Mouse (Mus musculus) lung, embryonic 16.5 days (tissue): ENCODE data around the gene Atp8b4. TPM values are rescaled to one million over a fixed set of nuclear protein-coding genes. Genes with fewer than 3 reads are reported as not detected.

Source experiments
- ATAC-seq: fragments of 200-750 bp; cut with Nextera tagmentation; 2 replicates; pipeline ENCODE4 v1.8.0; 2017; ENCODE audit warnings: low read depth, mild to moderate bottlenecking, moderate library complexity
- H3K27ac ChIP-seq: fragments of 300-500 bp; sonication (generic); 2 replicates; pipeline ENCODE4 v1.5.1; 2014; ENCODE audit warnings: mild to moderate bottlenecking, control low read depth, low read length
- H3K27me3 ChIP-seq: fragments of 300-500 bp; sonication (generic); 2 replicates; pipeline ENCODE4 v1.6.1; 2014; ENCODE audit warnings: low read depth, low read length, mixed read lengths; ENCODE audit not compliant: control insufficient read depth, insufficient read depth
- H3K36me3 ChIP-seq: fragments of 300-500 bp; sonication (generic); 2 replicates; pipeline ENCODE4 v1.6.1; 2014; ENCODE audit warnings: low read length; ENCODE audit not compliant: control insufficient read depth, insufficient read depth
- H3K4me1 ChIP-seq: fragments of 300-500 bp; sonication (generic); replicated peaks from 2 replicates; pipeline ENCODE4 v1.6.1; 2014; ENCODE audit warnings: low read length, mixed read lengths; ENCODE audit not compliant: control insufficient read depth, insufficient read depth
- H3K4me2 ChIP-seq: fragments of 300-500 bp; sonication (generic); 2 replicates; pipeline ENCODE4 v1.6.1; 2014; ENCODE audit warnings: low read depth, low read length, control low read depth
- H3K4me3 ChIP-seq: fragments of 300-500 bp; sonication (generic); 2 replicates; pipeline ENCODE4 v1.5.1; 2014; ENCODE audit warnings: mild to moderate bottlenecking, low read length, control low read depth
- H3K9ac ChIP-seq: fragments of 300-500 bp; sonication (generic); 2 replicates; pipeline ENCODE4 v1.6.1; 2014; ENCODE audit warnings: low read length, control low read depth
- H3K9me3 ChIP-seq: fragments of 300-500 bp; sonication (generic); 2 replicates; pipeline ENCODE4 v1.6.1; 2016; ENCODE audit warnings: low read length; ENCODE audit not compliant: control insufficient read depth
- WGBS: fragments of 180-500 bp; shearing (Covaris S2); extraction: QIAGEN DNeasy Blood & Tissue Kit; methylation state at CpG from one replicate; pipeline ENCODE4 v1.1.7; 2014; 5-methylcytosine and 5-hydroxymethylcytosine counted together
- polyA plus RNA-seq: library from polyadenylated mRNA; unstranded; fragments of >200 nt; fragmentation: Nextera tagmentation; extraction: Ambion mirVana; gene quantifications from 2 replicates; pipeline ENCODE4 v1.2.1, GENCODE M21; 2015

The Atp8b4 gene
- polyA plus RNA-seq, 1 experiment from 2014 or later = 1.1 TPM

DNA sequence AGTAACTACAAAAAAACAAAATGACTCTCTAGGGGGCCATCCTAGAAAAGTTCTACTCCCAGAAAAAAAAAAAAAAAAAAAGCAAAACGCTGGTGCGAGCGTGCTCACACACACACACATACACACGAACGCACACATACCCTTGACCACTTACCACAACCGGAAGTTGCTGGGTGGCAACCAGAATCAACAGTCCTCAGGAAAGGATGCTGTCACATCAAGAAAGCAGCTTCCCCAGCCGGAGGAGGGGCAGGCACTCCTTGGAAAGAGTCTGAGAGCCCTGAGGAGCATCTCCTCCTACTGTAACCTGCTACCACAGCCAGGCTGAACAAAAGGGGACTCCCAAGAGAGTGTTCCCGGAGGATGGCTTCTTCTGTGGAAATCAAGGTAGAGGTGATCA, 744 bp downstream of the Atp8b4 start:
- Histone ChIP-seq H3K9ac (no peak overlapping the region), H3K27me3 (no peaks in the 10 kb centered on the region), H3K36me3 (no peaks in the 10 kb centered on the region), H3K9me3 (no peaks in the 10 kb centered on the region), H3K4me3 (no peak overlapping the region), H3K27ac (no peak overlapping the region), H3K4me1 (no peaks in the 10 kb centered on the region), H3K4me2 (no peak overlapping the region)
- ATAC-seq = no peak
- 65% methylated on average over 8 of the region's 8 CpGs for WGBS

DNA sequence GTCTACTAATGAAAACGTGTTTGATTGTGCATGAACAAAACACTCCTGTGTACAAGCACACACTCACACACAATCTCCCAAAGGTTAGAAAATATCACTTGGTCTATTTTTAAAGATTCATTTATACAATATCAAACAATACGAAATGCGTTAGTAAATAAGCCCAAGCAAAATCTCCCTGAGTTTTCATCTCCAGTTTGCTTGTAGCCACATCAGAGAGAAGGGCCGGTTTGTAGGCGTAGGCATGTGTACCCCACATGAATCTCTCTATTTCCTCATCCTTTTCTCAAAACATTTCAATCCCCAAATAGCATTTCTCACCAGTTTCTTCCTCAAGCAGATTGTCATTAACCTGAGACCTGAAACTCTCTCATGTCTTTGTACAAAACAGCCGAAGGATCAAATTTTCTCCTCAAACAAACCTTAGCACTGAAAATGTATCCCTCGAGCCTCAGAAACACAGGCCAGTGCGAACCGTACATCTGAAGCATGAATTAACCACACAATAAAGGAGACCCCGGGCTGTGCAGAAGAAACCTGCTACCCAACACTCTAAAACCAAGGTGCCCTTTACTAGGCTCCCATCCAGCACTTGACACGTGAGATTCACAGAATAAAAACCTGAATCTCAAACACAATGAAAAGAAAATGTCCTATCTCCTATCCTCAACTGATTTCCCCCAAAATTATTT, 1.6 kb downstream of the Atp8b4 start:
- Histone ChIP-seq H3K4me1 (no peaks in the 10 kb centered on the region), H3K27ac (no peak overlapping the region), H3K4me2 (no peak overlapping the region), H3K4me3 (no peak overlapping the region), H3K9me3 (no peaks in the 10 kb centered on the region), H3K9ac (no peak overlapping the region), H3K36me3 (no peaks in the 10 kb centered on the region), H3K27me3 (no peaks in the 10 kb centered on the region)
- no peak for ATAC-seq
- WGBS = 78% methylated on average over 11 of the region's 11 CpGs

DNA sequence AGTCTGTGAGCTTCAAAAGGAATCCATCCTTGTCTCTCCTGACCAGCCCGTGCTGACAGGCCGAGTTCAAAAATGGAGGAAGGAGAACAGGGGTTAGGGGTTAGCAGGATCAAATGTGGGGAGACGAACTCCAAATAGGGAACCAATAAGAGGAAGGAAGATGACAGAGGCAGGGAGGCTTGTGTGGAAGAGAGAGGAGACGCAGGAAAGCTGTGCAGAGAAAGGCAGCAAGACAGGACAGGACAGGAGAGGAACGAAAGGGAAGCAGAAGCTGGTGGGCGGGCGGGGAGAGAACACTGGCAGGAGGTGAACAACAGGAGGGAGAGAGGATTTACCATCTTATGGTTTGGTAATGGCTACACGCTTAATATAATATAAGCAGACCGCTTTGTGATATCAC, 3.6 kb downstream of the Atp8b4 start:
- Histone ChIP-seq H3K27me3 (no peaks in the 10 kb centered on the region), H3K4me3 (no peak overlapping the region), H3K27ac (no peak overlapping the region), H3K9ac (no peak overlapping the region), H3K4me2 (no peak overlapping the region), H3K4me1 (no peaks in the 10 kb centered on the region), H3K36me3 (no peaks in the 10 kb centered on the region), H3K9me3 (no peaks in the 10 kb centered on the region)
- 73% methylated on average over 9 of the region's 9 CpGs for WGBS
- no peak for ATAC-seq

DNA sequence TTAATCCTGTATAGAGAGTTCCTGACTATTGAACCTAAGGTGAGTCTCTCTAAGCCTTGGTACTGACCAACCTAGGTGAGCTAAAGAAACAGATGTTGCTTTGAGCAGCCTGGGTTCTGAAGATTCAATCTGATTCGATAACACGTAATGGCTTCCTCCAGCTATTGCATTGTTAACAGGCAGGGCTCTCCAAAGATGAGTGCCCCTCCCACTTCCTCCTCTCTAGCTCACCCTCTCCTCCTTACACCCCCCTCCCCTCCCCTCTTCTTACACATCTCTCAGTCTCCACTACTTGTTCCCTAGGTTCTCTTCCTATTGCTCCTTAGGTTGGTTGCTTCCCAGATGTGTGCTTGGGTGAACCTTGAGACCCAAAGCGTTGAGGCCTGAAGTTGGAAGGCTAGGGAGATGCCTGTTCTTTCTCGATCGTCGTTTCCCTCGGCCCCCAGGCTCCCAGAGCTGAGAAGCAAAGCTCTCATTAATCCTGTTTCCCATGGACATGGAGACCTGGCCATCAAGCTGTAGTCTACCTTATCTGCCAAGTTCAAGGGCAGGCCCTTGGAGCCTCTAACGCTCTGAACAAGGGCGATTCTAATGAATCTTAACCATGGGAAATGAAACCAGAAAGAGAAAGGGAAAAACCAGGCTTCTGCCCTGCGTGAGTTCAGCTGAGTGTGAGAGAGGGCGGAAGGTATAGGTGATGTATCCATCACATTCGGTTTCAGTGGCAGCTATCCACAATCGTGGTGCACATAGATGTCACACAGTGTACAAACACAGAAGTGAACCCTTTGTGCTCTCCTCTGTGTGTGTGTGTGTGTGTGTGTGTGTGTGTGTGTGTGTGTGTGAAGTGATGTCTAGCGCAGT, 4.4 kb downstream of the Atp8b4 start:
- Histone ChIP-seq H3K36me3 (no peaks in the 10 kb centered on the region), H3K27me3 (no peaks in the 10 kb centered on the region), H3K4me1 (no peaks in the 10 kb centered on the region), H3K4me3 (no peak overlapping the region), H3K9ac (no peak overlapping the region), H3K4me2 (no peak overlapping the region), H3K9me3 (no peaks in the 10 kb centered on the region), H3K27ac (no peak overlapping the region)
- 78% methylated on average over 14 of the region's 14 CpGs for WGBS
- no peak for ATAC-seq

DNA sequence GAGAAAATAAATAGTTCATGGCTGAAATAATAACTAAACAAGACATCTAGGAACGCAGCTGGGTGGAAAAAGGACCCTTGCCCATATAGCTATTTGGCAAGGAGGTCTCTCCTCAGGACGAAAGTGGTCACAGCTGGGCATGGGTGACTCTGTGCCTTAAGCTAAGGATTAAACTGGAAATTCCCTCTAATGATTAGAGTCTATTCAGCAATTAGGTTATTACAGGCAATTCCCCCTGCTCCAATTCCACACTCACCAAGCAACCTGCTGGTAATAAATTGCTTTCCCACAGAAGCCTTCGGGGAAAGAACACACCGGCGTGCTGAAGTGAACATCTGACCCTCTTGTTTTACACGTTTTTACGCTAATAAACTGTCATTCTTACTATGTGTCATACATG, 5.2 kb downstream of the Atp8b4 start:
- Histone ChIP-seq H3K9ac (no peak overlapping the region), H3K4me1 (no peaks in the 10 kb centered on the region), H3K4me3 (no peak overlapping the region), H3K27ac (no peak overlapping the region), H3K36me3 (no peaks in the 10 kb centered on the region), H3K9me3 (no peaks in the 10 kb centered on the region), H3K4me2 (no peak overlapping the region), H3K27me3 (no peaks in the 10 kb centered on the region)
- ATAC-seq = no peak
- WGBS = 85% methylated on average over 7 of the region's 7 CpGs

DNA sequence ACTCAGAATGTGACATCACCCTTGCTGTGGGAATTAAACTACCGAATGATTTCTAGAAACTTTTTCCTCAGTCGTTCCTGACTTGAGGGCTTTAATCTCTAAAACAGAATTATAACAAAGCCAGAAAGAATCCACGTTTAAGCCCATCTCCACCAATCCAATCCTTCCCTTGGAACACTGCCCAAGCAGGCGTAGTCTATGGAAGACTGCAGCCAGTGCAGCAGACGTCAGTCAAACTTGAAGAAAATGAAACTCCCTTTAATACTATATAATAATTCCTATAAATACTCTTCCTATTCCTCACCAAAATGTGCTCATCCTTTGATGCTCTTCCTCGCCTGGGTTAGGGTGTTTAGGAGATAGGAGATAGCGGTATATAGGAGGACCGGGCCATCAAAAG, 7.2 kb downstream of the Atp8b4 start:
- H3K4me1 ChIP-seq = no peaks in the 10 kb centered on the region
- H3K9me3 ChIP-seq = no peaks in the 10 kb centered on the region
- H3K27me3 ChIP-seq = no peaks in the 10 kb centered on the region
- H3K4me2 ChIP-seq = no peak overlapping the region
- no peaks in the 10 kb centered on the region for H3K36me3 ChIP-seq
- H3K27ac ChIP-seq = no peak overlapping the region
- no peak for ATAC-seq
- WGBS = 68% methylated on average over 8 of the region's 8 CpGs
- no peak overlapping the region for H3K4me3 ChIP-seq
- H3K9ac ChIP-seq = no peak overlapping the region

DNA sequence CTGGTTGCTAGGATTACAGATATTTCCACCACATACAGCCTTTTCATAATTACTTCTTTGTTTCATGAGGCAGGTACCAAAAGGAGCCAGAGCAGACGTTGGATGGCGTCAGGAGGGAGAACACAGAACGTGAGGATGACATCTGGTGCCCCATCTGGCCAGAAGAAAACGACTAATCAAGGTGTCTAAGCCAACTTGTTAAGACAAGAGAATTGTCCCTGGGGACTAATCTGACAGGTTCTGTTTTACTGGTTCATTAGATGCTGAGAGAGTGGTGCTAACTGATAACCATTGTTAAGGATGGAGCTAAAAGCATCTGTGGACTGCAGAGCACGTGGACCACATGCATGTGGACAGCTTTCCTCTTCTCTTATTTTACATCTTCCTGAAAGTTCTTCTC, 7.8 kb downstream of the Atp8b4 start:
- H3K27ac ChIP-seq = no peak overlapping the region
- no peak overlapping the region for H3K9ac ChIP-seq
- no peaks in the 10 kb centered on the region for H3K36me3 ChIP-seq
- no peak overlapping the region for H3K4me3 ChIP-seq
- H3K27me3 ChIP-seq = no peaks in the 10 kb centered on the region
- WGBS = 48% methylated on average over 5 of the region's 5 CpGs
- H3K4me2 ChIP-seq = no peak overlapping the region
- no peaks in the 10 kb centered on the region for H3K4me1 ChIP-seq
- no peak for ATAC-seq
- no peaks in the 10 kb centered on the region for H3K9me3 ChIP-seq

DNA sequence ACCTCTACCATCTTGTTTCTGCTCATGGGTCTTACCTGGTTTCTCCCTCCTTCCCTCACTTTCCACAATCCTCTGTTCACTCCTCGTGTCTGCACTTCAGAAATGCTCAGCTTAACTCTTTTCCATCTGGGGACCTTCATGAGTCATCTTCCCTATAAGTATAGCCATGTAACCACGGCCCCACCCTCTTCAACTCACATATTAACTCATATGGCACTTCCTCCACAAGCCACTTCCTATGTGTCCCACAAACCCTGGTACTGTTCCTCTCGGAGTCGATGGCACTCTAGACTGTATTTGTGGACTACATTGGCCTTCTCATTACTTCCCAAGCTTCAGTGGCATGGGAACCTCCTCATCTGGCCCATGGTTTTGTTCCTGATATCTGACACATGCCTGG, 9.0 kb downstream of the Atp8b4 start:
- Histone ChIP-seq H3K9ac (no peak overlapping the region), H3K4me1 (no peaks in the 10 kb centered on the region), H3K27me3 (no peaks in the 10 kb centered on the region), H3K36me3 (no peaks in the 10 kb centered on the region), H3K27ac (no peak overlapping the region), H3K4me2 (no peak overlapping the region), H3K9me3 (no peaks in the 10 kb centered on the region), H3K4me3 (no peak overlapping the region)
- 71% methylated on average over 4 of the region's 4 CpGs for WGBS
- no peak for ATAC-seq

DNA sequence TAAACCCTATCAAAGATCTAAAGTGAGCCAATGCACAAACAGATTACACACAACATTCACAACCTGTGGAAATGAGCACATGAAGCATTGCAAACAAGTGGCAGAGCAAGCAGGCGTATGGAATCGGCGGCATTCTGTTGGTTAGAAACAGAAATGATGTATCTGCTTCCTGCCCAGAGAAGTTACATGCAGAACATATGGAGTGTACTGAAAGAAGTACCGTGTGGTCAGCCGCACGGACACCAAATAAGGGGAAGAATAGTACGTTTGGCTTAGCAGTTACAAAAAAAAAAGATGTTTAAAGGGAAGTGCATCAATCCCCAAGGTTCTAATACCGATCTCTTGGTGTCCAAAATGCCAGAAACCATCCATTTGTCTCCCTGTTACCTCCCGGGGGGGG, 9.9 kb downstream of the Atp8b4 start:
- 76% methylated on average over 9 of the region's 9 CpGs for WGBS
- no peaks in the 10 kb centered on the region for H3K36me3 ChIP-seq

More for the DNA sequence above, 9.9 kb downstream of the Atp8b4 start:
- no peak overlapping the region for H3K4me2 ChIP-seq
- no peak overlapping the region for H3K27ac ChIP-seq
- no peak for ATAC-seq
- H3K27me3 ChIP-seq = no peaks in the 10 kb centered on the region
- 0 out of 2 replicates have a peak, but pooled peaks cover 2% of the 10 kb centered on the region for H3K4me1 ChIP-seq
- H3K9me3 ChIP-seq = no peaks in the 10 kb centered on the region
- H3K9ac ChIP-seq = no peak overlapping the region
- no peak overlapping the region for H3K4me3 ChIP-seq
